In the genomic region with DNA sequence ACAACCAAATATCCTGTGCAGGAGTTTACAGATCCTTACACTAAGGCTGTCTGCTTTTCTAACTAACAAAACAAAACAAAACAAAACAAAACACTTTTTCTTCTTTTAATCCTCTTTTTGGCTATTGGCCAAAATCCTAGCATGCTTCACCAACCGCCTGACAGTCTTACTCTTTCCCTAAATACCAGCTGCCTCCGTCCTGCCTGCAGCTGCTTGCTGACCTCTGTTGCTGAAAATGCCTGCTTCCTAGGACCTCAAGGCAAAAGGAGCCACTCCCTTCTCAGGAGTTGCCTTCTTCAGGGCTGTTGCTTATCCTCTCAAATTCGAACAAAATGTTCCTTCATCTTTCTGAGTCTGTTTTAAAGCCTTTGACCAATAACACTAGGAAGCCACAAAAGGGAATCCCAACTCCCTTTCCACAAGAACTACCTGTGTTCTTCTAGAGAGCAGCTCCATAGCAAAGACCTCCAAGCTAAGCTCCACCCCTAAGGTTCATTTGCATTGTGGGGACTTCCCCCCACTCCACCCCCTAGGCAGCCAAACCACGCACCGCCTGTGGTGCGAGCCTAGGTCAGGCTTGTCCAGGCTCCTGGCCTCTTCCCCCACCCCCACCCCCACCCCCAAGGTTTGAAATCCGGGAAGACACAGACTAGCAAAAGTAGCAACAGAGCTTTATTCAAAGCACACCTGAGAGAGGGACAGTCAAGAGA, we compare ENCODE assay signal across 11 mouse cellular contexts. TPM values are rescaled to one million over a fixed set of nuclear protein-coding genes. Genes with fewer than 3 reads are reported as not detected.
A peak's percentile ranks its signal among the peaks of the same experiment; 100 is the strongest.
DNase-seq lines count a peak whose midpoint lies in the region; ATAC-seq and TF ChIP-seq lines count a peak whose summit lies in the region.
"Had no signal": no experiment of that assay in that cellular context is flagged by ENCODE, and none has a peak within 500 bp of the region (broad histone marks: within the 10 kb centered on the region; RNA-seq: fewer than 3 reads in every experiment).

No protein-coding gene starts in this region.

- H3ac ChIP-seq in myocyte (ENCODE audit: control insufficient read depth, insufficient read length): no peak overlapping the region

- no peak for TF ChIP-seq CTCF in lung, postnatal 0 days (IDR thresholded peaks at IDR 0.05)

- intact Hi-C loops in left cerebral cortex, postnatal 4 days (cut with DNase I): no loop called here

- no peak overlapping the region for H3K27ac ChIP-seq in lung, postnatal 0 days (ENCODE audit: low read length)
- no peak overlapping the region for H3K27ac ChIP-seq in hindbrain, embryonic 11.5 days (ENCODE audit: low read depth, low read length)
- H3K27ac ChIP-seq: gastrocnemius, adult 2 months had no signal

- TF ChIP-seq POLR2A in myocyte (IDR thresholded peaks at IDR 0.05; ENCODE audit: insufficient read length, low read depth): no peak

- H3K9ac ChIP-seq in lung, postnatal 0 days (replicated peaks; ENCODE audit: low read depth): no peak overlapping the region
- no peak overlapping the region for H3K9ac ChIP-seq in hindbrain, embryonic 11.5 days (ENCODE audit: low read depth, low read length)

- H3K4me2 ChIP-seq in lung, postnatal 0 days (replicated peaks; ENCODE audit: low read depth, low read length): no peak overlapping the region
- H3K4me2 ChIP-seq in myocyte (ENCODE audit: low read depth): peak overlapping the region; percentile 58
- no peak overlapping the region for H3K4me2 ChIP-seq in hindbrain, embryonic 11.5 days (replicated peaks; ENCODE audit: low read depth, low read length)

- no peak overlapping the region for H3K4me3 ChIP-seq in lung, postnatal 0 days (ENCODE audit: low read depth, low read length)
- no peak overlapping the region for H3K4me3 ChIP-seq in myocyte
- no peak overlapping the region for H3K4me3 ChIP-seq in hindbrain, embryonic 11.5 days (ENCODE audit: low read depth, low read length)
- H3K4me3 ChIP-seq: gastrocnemius, adult 2 months had no signal

- no peaks in the 10 kb centered on the region for H3K36me3 ChIP-seq in lung, postnatal 0 days (ENCODE audit: insufficient read depth, low read length)
- H3K36me3 ChIP-seq in myocyte (ENCODE audit: control insufficient read depth, insufficient read depth): peaks cover 3% of the 10 kb centered on the region
- H3K36me3 ChIP-seq in hindbrain, embryonic 11.5 days (ENCODE audit: control insufficient read depth, insufficient read depth, low read length): no peaks in the 10 kb centered on the region

- ATAC-seq in lung, postnatal 0 days: no peak; the same call in 1 of the 2 replicates
- ATAC-seq in hindbrain, embryonic 11.5 days (ENCODE audit: low FRiP score): no peak

- peaks cover 4% of the 10 kb centered on the region; the same call in 1 of the 2 replicates for H3K4me1 ChIP-seq in lung, postnatal 0 days (ENCODE audit: insufficient read depth, low read depth, low read length)
- H3K4me1 ChIP-seq in hindbrain, embryonic 11.5 days (replicated peaks; ENCODE audit: control insufficient read depth, insufficient read depth, low read length): no peaks in the 10 kb centered on the region

- WGBS in lung, postnatal 0 days: 18% methylated on average over 7 of the region's 7 CpGs
- 10% methylated on average over 7 of the region's 7 CpGs for WGBS in hindbrain, embryonic 11.5 days

- TF ChIP-seq EP300 in lung, postnatal 0 days (IDR thresholded peaks at IDR 0.05): no peak

- no peaks in the 10 kb centered on the region for H3K27me3 ChIP-seq in lung, postnatal 0 days (replicated peaks; ENCODE audit: insufficient read depth, low read length)
- no peaks in the 10 kb centered on the region for H3K27me3 ChIP-seq in myocyte (ENCODE audit: control insufficient read depth, insufficient read depth, insufficient read length)
- H3K27me3 ChIP-seq in hindbrain, embryonic 11.5 days (ENCODE audit: control insufficient read depth, insufficient read depth, low read length): no peaks in the 10 kb centered on the region

- peak; percentile 41 for DNase-seq in embryo, embryonic 10 days (ENCODE audit: low spot score)
- no peak for DNase-seq in embryo, embryonic 9.5 days (ENCODE audit: extremely low spot score)
- DNase-seq in lung, postnatal 0 days (ENCODE audit: low spot score): peak; percentile 29
- no peak for DNase-seq in lung, adult 18-20 months
- DNase-seq in induced T-regulatory cell, adult 2 months (ENCODE audit: low read depth): peak; percentile 63
- DNase-seq in hindbrain, embryonic 11.5 days (ENCODE audit: low spot score): no peak
- DNase-seq in left cerebral cortex, postnatal 4 days: no peak
- DNase-seq: gastrocnemius, adult 2 months; kidney, adult 18-20 months; thymus, postnatal 36 days had no signal

- H3K9me3 ChIP-seq in lung, postnatal 0 days (ENCODE audit: low read length): no peaks in the 10 kb centered on the region
- H3K9me3 ChIP-seq in hindbrain, embryonic 11.5 days (ENCODE audit: control insufficient read depth, low read length): 0 out of 2 replicates have a peak, but pooled peaks cover 4% of the 10 kb centered on the region

- no peaks in the 10 kb centered on the region for H3K79me2 ChIP-seq in myocyte (ENCODE audit: control insufficient read depth, insufficient read depth)

TF ChIP-seq in myocyte, 11 proteins besides CTCF, POLR2A, EP300 and RAD21:
- TF ChIP-seq USF1 (IDR thresholded peaks at IDR 0.05; ENCODE audit: low read depth): no peak
- TF ChIP-seq SRF (IDR thresholded peaks at IDR 0.05; ENCODE audit: control insufficient read depth, insufficient read length, low read depth): no peak
- TF ChIP-seq POLR2AphosphoS2 (IDR thresholded peaks at IDR 0.05; ENCODE audit: insufficient read length, low read depth): no peak
- TF ChIP-seq MYOD1 (IDR thresholded peaks at IDR 0.05; ENCODE audit: control insufficient read depth in 1 of 3, insufficient read length in 2 of 3, low read depth in 2 of 3): peak; percentile 86 to 93 (median 88)
- TF ChIP-seq REST (IDR thresholded peaks at IDR 0.05; ENCODE audit: insufficient read depth, insufficient read length): no peak
- TF ChIP-seq TCF3 (IDR thresholded peaks at IDR 0.05; ENCODE audit: insufficient read length, low read depth): peak; percentile 82
- TF ChIP-seq MAX (IDR thresholded peaks at IDR 0.05; ENCODE audit: low read depth): no peak
- no peak for TF ChIP-seq E2F4 (IDR thresholded peaks at IDR 0.05; ENCODE audit: insufficient read depth)
- peak; percentile 88 for TF ChIP-seq TCF12 (IDR thresholded peaks at IDR 0.05; ENCODE audit: insufficient read depth, poor library complexity, severe bottlenecking)
- TF ChIP-seq MYOG (IDR thresholded peaks at IDR 0.05; ENCODE audit: control insufficient read depth in 1 of 3, insufficient read depth in 1 of 3, insufficient read length in 2 of 3, low read depth in 2 of 3): peak; percentile 41 to 95 (median 94)
- no peak for TF ChIP-seq CEBPB (IDR thresholded peaks at IDR 0.05; ENCODE audit: insufficient read depth, poor library complexity, severe bottlenecking)

RNA-seq across cellular contexts. Expression of a gene that starts 25.4 kb away (rescaled TPM):
- 130 and 135 TPM in 2 replicates for polyA plus RNA-seq in lung, postnatal 0 days (2015; fragmentation: Nextera tagmentation; extraction: Ambion mirVana)
- polyA plus RNA-seq in myocyte (2012; fragmentation: generic; extraction: Trizol): 203 TPM
- 122 and 123 TPM in 2 replicates for polyA plus RNA-seq in hindbrain, embryonic 11.5 days (2014; fragmentation: Nextera tagmentation; extraction: Ambion mirVana)
- total RNA-seq in left cerebral cortex, postnatal 4 days (2021): 10 to 100 TPM; 39.9 to 43.4 TPM

RNA-seq across cellular contexts. Expression of a gene that starts 54.4 kb away (rescaled TPM):
- 11.1 and 11.7 TPM in 2 replicates for polyA plus RNA-seq in lung, postnatal 0 days (2015; fragmentation: Nextera tagmentation; extraction: Ambion mirVana)
- polyA plus RNA-seq in myocyte (2012; fragmentation: generic; extraction: Trizol): 0.64 TPM
- 1.3 and 1.4 TPM in 2 replicates for polyA plus RNA-seq in hindbrain, embryonic 11.5 days (2014; fragmentation: Nextera tagmentation; extraction: Ambion mirVana)
- total RNA-seq in left cerebral cortex, postnatal 4 days (2021): 1 to 10 TPM; 4.6 to 4.9 TPM
- total RNA-seq: gastrocnemius, adult 2 months had no signal

RNA-seq across cellular contexts. Expression of a gene that starts 54.5 kb away (rescaled TPM):
- 54.9 and 58.6 TPM in 2 replicates for polyA plus RNA-seq in lung, postnatal 0 days (2015; fragmentation: Nextera tagmentation; extraction: Ambion mirVana)
- polyA plus RNA-seq in myocyte (2012; fragmentation: generic; extraction: Trizol): 26.4 TPM
- polyA plus RNA-seq in hindbrain, embryonic 11.5 days (2014; fragmentation: Nextera tagmentation; extraction: Ambion mirVana): 45.9 and 47.6 TPM in 2 replicates
- 10 to 100 TPM; 20.1 to 21.9 TPM for total RNA-seq in left cerebral cortex, postnatal 4 days (2021)

Comparison
In these comparisons a context has a peak if more than half of its experiments do, and no peak if none do; other contexts are left out.
1. DNase-seq: peak in embryo, embryonic 10 days (single experiment), lung, postnatal 0 days (single experiment) and induced T-regulatory cell, adult 2 months (single experiment); none in embryo, embryonic 9.5 days (single experiment), lung, adult 18-20 months (0 of 2), hindbrain, embryonic 11.5 days (single experiment) and left cerebral cortex, postnatal 4 days (single experiment).